Mouse (Mus musculus): ENCODE data around the gene Abcg2.
"Not testable (repeated sequence)": the region's sequence is repeated elsewhere in the genome, so short reads cannot be mapped to it uniquely, and the experiment has no call there.

Gene Abcg2

GRCm38 (mm10) chr6:58584223-58584622 is at the start of gene Abcg2:
Gene Abcg2, plus strand, starts transcription at chr6:58584523.
- DNase-seq (ENCODE audit: low spot score): not testable (repeated sequence)

- not testable (repeated sequence) for DNase-seq (ENCODE audit: low spot score)
Measured at GRCm38 (mm10) chr6:58540263-58540662, 44.1 kb upstream of the Abcg2 start.

GRCm38 (mm10) chr6:58542852-58543251 is 41.5 kb upstream of the Abcg2 start:
- peak; percentile 38 for DNase-seq (ENCODE audit: low spot score)

- DNase-seq (ENCODE audit: low spot score): not testable (repeated sequence)
Measured at GRCm38 (mm10) chr6:58544971-58545370, 39.4 kb upstream of the Abcg2 start.

GRCm38 (mm10) chr6:58546050-58546449 is 38.3 kb upstream of the Abcg2 start:
- not testable (repeated sequence) for DNase-seq (ENCODE audit: low spot score)

GRCm38 (mm10) chr6:58546816-58547215 is 37.5 kb upstream of the Abcg2 start:
- peak; percentile 69 for DNase-seq (ENCODE audit: low spot score)

GRCm38 (mm10) chr6:58553812-58554211 is 30.5 kb upstream of the Abcg2 start:
- DNase-seq (ENCODE audit: low spot score): not testable (repeated sequence)

- DNase-seq (ENCODE audit: low spot score): not testable (repeated sequence)
Measured at GRCm38 (mm10) chr6:58593987-58594844, 9.9 kb downstream of the Abcg2 start.

GRCm38 (mm10) chr6:58595639-58596293 is 11.4 kb downstream of the Abcg2 start:
- DNase-seq (ENCODE audit: low spot score): not testable (repeated sequence)

GRCm38 (mm10) chr6:58596294-58596653 is 12.0 kb downstream of the Abcg2 start:
- no peak for DNase-seq (ENCODE audit: low spot score)

GRCm38 (mm10) chr6:58602119-58602518 is 17.8 kb downstream of the Abcg2 start:
- DNase-seq (ENCODE audit: low spot score): not testable (repeated sequence)

- DNase-seq (ENCODE audit: low spot score): not testable (repeated sequence)
Measured at GRCm38 (mm10) chr6:58602991-58603390, 18.7 kb downstream of the Abcg2 start.

- DNase-seq (ENCODE audit: low spot score): not testable (repeated sequence)
Measured at GRCm38 (mm10) chr6:58603485-58604090, 19.3 kb downstream of the Abcg2 start.

- no peak for DNase-seq (ENCODE audit: low spot score)
Measured at GRCm38 (mm10) chr6:58606642-58607041, 22.3 kb downstream of the Abcg2 start.

GRCm38 (mm10) chr6:58608422-58608821 is 24.1 kb downstream of the Abcg2 start:
- no peak for DNase-seq (ENCODE audit: low spot score)

GRCm38 (mm10) chr6:58609919-58610759 is 25.8 kb downstream of the Abcg2 start:
- no peak for DNase-seq (ENCODE audit: low spot score)

- no peak for DNase-seq (ENCODE audit: low spot score)
Measured at GRCm38 (mm10) chr6:58610760-58611654, 26.7 kb downstream of the Abcg2 start.

- DNase-seq (ENCODE audit: low spot score): no peak
Measured at GRCm38 (mm10) chr6:58624126-58624525, 39.8 kb downstream of the Abcg2 start.

- DNase-seq (ENCODE audit: low spot score): no peak
Measured at GRCm38 (mm10) chr6:58629238-58629637, 44.9 kb downstream of the Abcg2 start.

- no peak for DNase-seq (ENCODE audit: low spot score)
Measured at GRCm38 (mm10) chr6:58632419-58632818, 48.1 kb downstream of the Abcg2 start.

- DNase-seq (ENCODE audit: low spot score): no peak
Measured at GRCm38 (mm10) chr6:58633731-58634130, 49.4 kb downstream of the Abcg2 start.
